Mouse (Mus musculus) testis, adult 2 months (tissue): ENCODE results near the gene Dnajc5. TPM values are rescaled to one million over a fixed set of nuclear protein-coding genes. Genes with fewer than 3 reads are reported as not detected.

ENCODE experiments used
- H3K27ac ChIP-seq: fragments of 200-500 bp; 2 replicates; pipeline ENCODE4 v1.5.1; 2012; ENCODE audit warnings: low read depth, low read length; ENCODE audit not compliant: control insufficient read depth, insufficient read depth
- H3K27me3 ChIP-seq: fragments of 200-500 bp; 2 replicates; pipeline ENCODE4 v1.6.1; 2012; ENCODE audit warnings: mild to moderate bottlenecking, low read length, moderate library complexity; ENCODE audit not compliant: control insufficient read depth, insufficient read depth
- H3K36me3 ChIP-seq: fragments of 200-500 bp; 2 replicates; pipeline ENCODE4 v1.6.1; 2012; ENCODE audit warnings: mild to moderate bottlenecking, low read length; ENCODE audit not compliant: control insufficient read depth, insufficient read depth
- H3K4me1 ChIP-seq: fragments of 200-500 bp; 2 replicates; pipeline ENCODE4 v1.6.1; 2012; ENCODE audit warnings: low read length; ENCODE audit not compliant: control insufficient read depth, insufficient read depth
- H3K4me3 ChIP-seq: fragments of 200-500 bp; 2 replicates; pipeline ENCODE4 v1.5.1; 2012; ENCODE audit warnings: low read depth, mild to moderate bottlenecking, low read length, moderate library complexity, mixed read lengths; ENCODE audit not compliant: control insufficient read depth
- CTCF ChIP-seq: fragments of 200-500 bp; IDR thresholded peaks from 2 replicates; pipeline ENCODE4 v1.5.1; 2012; ENCODE audit warnings: low read depth, mild to moderate bottlenecking, inconsistent platforms, low read length, moderate library complexity; ENCODE audit not compliant: control insufficient read depth, insufficient read depth, insufficient replicate concordance
- POLR2A ChIP-seq: fragments of 200-500 bp; IDR thresholded peaks from 2 replicates; pipeline ENCODE4 v1.6.1; 2012; ENCODE audit warnings: low read depth, mild to moderate bottlenecking, inconsistent platforms, low read length, moderate library complexity; ENCODE audit not compliant: control insufficient read depth
- polyA plus RNA-seq: library from polyadenylated mRNA; depleted of rRNA; stranded (reverse); fragments of >200 nt; gene quantifications from 2 replicates; pipeline ENCODE4 v1.2.3, GENCODE M21; 2012

The Dnajc5 gene
- polyA plus RNA-seq, 1 experiment, result 16.6 TPM

DNA sequence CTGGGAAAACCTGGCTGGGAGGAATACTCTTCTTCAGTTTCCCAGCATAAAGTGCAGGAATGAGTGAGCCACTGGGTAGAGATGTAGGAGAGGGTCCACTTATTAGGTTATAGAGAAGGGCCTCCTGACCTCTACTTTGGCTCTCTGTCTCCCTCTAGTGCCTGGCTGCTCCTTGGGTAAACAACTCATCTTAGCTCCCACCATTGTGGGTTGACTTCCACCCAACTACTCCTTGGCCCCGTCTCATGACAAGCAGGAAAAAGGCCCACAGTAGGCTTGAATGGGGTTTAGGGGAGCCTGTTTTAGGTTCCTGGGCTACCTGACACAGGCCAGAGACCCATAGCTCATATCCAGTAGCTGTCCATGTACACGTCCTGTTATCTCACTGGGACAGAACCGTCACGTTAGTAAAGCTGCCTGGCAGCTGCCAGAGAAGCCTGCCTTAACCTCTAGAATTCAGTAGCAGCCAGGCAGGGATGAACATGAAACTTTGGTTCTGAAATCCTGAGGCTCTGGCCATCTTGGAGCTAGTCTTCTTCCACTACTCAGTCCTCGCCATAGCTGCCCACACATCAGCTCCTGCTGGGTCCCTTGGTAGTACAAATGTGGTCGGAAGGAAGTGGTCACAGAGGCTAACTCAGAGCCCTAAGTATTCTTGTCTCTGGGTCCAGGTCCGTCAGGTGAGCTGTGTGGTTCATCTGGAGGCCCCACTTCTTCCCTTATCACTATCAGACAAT, 48.2 kb downstream of the Dnajc5 start:
- Histone ChIP-seq H3K27me3 (no peaks in the 10 kb centered on the region), H3K27ac (no peak overlapping the region), H3K4me3 (no peak overlapping the region), H3K4me1 (no peaks in the 10 kb centered on the region; the same call in 1 of the 2 replicates), H3K36me3 (no peaks in the 10 kb centered on the region)
- TF ChIP-seq POLR2A (no peak), CTCF (peak; percentile 11; the same call in 1 of the 2 replicates)

DNA sequence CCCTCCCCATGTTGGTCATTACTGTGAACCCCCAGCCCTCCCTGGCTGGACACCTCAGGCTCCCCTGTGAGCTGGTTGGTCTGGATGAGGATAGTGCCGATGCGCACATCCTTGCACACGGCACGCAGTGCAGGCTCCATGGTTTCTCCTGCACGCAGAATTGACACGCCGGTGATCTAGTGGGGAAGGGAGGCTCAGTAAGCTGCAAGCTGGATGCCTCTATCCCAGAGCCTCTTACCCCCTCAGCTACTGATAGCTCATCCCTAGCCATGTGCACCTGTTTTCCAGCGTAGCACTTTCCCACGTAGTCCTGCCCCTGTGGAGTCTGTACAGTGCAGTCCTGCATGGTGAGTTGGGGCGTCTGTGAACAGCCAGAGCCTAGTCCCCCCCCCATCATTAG, 49.6 kb downstream of the Dnajc5 start:
- Histone ChIP-seq H3K27me3 (no peaks in the 10 kb centered on the region), H3K36me3 (no peaks in the 10 kb centered on the region), H3K4me3 (no peak overlapping the region), H3K4me1 (no peaks in the 10 kb centered on the region; the same call in 1 of the 2 replicates), H3K27ac (no peak overlapping the region)
- TF ChIP-seq POLR2A (no peak), CTCF (no peak)

GRCm38 (mm10) chr2:181570375-181570774, 50.1 kb downstream of the Dnajc5 start:
- TF ChIP-seq CTCF, result no peak
- TF ChIP-seq POLR2A, result no peak
- Histone ChIP-seq H3K27ac (no peak overlapping the region), H3K4me1 (no peaks in the 10 kb centered on the region; the same call in 1 of the 2 replicates), H3K27me3 (no peaks in the 10 kb centered on the region), H3K4me3 (no peak overlapping the region), H3K36me3 (no peaks in the 10 kb centered on the region)

GRCm38 (mm10) chr2:181570921-181571595, 50.8 kb downstream of the Dnajc5 start:
- Histone ChIP-seq H3K4me3 (no peak overlapping the region), H3K27ac (no peak overlapping the region), H3K4me1 (no peaks in the 10 kb centered on the region; the same call in 1 of the 2 replicates), H3K36me3 (no peaks in the 10 kb centered on the region), H3K27me3 (no peaks in the 10 kb centered on the region)
- TF ChIP-seq CTCF (no peak), POLR2A (no peak)

GRCm38 (mm10) chr2:181571941-181572670, 51.8 kb downstream of the Dnajc5 start:
- no peak overlapping the region for H3K27ac ChIP-seq
- no peaks in the 10 kb centered on the region for H3K36me3 ChIP-seq
- H3K4me3 ChIP-seq, result no peak overlapping the region
- no peaks in the 10 kb centered on the region; the same call in 1 of the 2 replicates for H3K4me1 ChIP-seq
- TF ChIP-seq POLR2A (no peak), CTCF (0 out of 2 replicates have a peak, but pooled peaks have one; percentile 4)
- no peaks in the 10 kb centered on the region for H3K27me3 ChIP-seq

GRCm38 (mm10) chr2:181572921-181573920, 52.9 kb downstream of the Dnajc5 start:
- TF ChIP-seq POLR2A, result no peak
- no peak for TF ChIP-seq CTCF
- Histone ChIP-seq H3K4me1 (no peaks in the 10 kb centered on the region; the same call in 1 of the 2 replicates), H3K36me3 (no peaks in the 10 kb centered on the region), H3K27ac (no peak overlapping the region), H3K4me3 (no peak overlapping the region), H3K27me3 (no peaks in the 10 kb centered on the region)
